Mouse (Mus musculus): ENCODE measurements around the gene Rtl6. TPM values are rescaled to one million over a fixed set of nuclear protein-coding genes. Genes with fewer than 3 reads are reported as not detected.

The Rtl6 gene
- polyA plus RNA-seq, 1 experiment from 2014 or later = 28.8 TPM

GRCm38 (mm10) chr15:84526921-84527320 lies 30.7 kb downstream of the Rtl6 start:
- H3K9ac ChIP-seq (ENCODE audit: low read length) = no peak overlapping the region
- H3K27ac ChIP-seq (ENCODE audit: low read depth, low read length) = no peak overlapping the region
- DNase-seq (ENCODE audit: low spot score) (no peak), ATAC-seq (no peak)
- H3K4me2 ChIP-seq (ENCODE audit: low read length) = no peak overlapping the region
- WGBS = 52% methylated on average over 14 of the region's 14 CpGs
- H3K9me3 ChIP-seq (replicated peaks; ENCODE audit: control insufficient read depth, low read length) = no peaks in the 10 kb centered on the region
- no peaks in the 10 kb centered on the region for H3K27me3 ChIP-seq (replicated peaks; ENCODE audit: control insufficient read depth, insufficient read depth, low read length)
- no peaks in the 10 kb centered on the region for H3K36me3 ChIP-seq (ENCODE audit: control insufficient read depth, insufficient read depth, low read length)
- H3K4me1 ChIP-seq (ENCODE audit: control insufficient read depth, insufficient read depth, low read length) = peaks cover 9% of the 10 kb centered on the region; the same call in 1 of the 2 replicates
- H3K4me3 ChIP-seq (ENCODE audit: low read depth, low read length) = no peak overlapping the region

- WGBS = 47% methylated on average over 5 of the region's 5 CpGs
These were observed 32.3 kb downstream of the Rtl6 start for GRCm38 (mm10) chr15:84525222-84525883.

GRCm38 (mm10) chr15:84522953-84523689 lies 34.5 kb downstream of the Rtl6 start:
- DNase-seq (ENCODE audit: low spot score) (no peak), ATAC-seq (no peak)
- Histone ChIP-seq H3K27ac (ENCODE audit: low read depth, low read length) (no peak overlapping the region), H3K27me3 (replicated peaks; ENCODE audit: control insufficient read depth, insufficient read depth, low read length) (no peaks in the 10 kb centered on the region), H3K4me3 (ENCODE audit: low read depth, low read length) (no peak overlapping the region), H3K4me2 (ENCODE audit: low read length) (no peak overlapping the region), H3K9me3 (replicated peaks; ENCODE audit: control insufficient read depth, low read length) (no peaks in the 10 kb centered on the region), H3K4me1 (ENCODE audit: control insufficient read depth, insufficient read depth, low read length) (peaks cover 14% of the 10 kb centered on the region), H3K36me3 (ENCODE audit: control insufficient read depth, insufficient read depth, low read length) (no peaks in the 10 kb centered on the region), H3K9ac (ENCODE audit: low read length) (no peak overlapping the region)
- WGBS = 91% methylated on average over 8 of the region's 8 CpGs

More at GRCm38 (mm10) chr15:84525222-84525883, 32.3 kb downstream of the Rtl6 start:
- H3K4me1 ChIP-seq (ENCODE audit: control insufficient read depth, insufficient read depth, low read length) = peaks cover 10% of the 10 kb centered on the region; the same call in 1 of the 2 replicates
- ATAC-seq (peak; percentile 58; the same call in 1 of the 2 replicates), DNase-seq (ENCODE audit: low spot score) (peak; percentile 54)
- H3K9ac ChIP-seq (ENCODE audit: low read length) = no peak overlapping the region
- no peak overlapping the region for H3K4me3 ChIP-seq (ENCODE audit: low read depth, low read length)
- no peak overlapping the region for H3K4me2 ChIP-seq (ENCODE audit: low read length)
- H3K36me3 ChIP-seq (ENCODE audit: control insufficient read depth, insufficient read depth, low read length) = no peaks in the 10 kb centered on the region
- H3K9me3 ChIP-seq (replicated peaks; ENCODE audit: control insufficient read depth, low read length) = no peaks in the 10 kb centered on the region
- no peaks in the 10 kb centered on the region for H3K27me3 ChIP-seq (replicated peaks; ENCODE audit: control insufficient read depth, insufficient read depth, low read length)
- H3K27ac ChIP-seq (ENCODE audit: low read depth, low read length) = no peak overlapping the region

DNA sequence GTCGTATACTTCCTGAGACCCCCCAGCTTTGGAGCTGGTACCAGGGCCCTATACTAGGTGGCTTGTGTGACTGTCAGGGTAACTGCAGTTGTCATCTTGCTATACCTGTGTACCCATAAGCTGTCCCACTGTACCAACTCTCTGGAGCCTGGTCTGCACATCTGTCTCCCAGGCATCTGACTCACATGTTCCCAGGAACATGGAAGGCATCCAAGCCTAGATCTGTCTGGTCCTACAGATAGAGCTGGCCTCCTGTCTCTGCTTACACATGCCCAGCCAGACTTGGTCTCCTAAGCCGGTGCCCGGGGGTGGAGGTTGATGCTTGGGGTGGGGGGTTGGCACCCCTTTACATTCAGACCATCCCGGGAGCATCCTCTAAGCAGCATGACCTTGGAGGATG lies 36.1 kb downstream of the Rtl6 start:
- DNase-seq (ENCODE audit: low spot score) (no peak), ATAC-seq (no peak)
- H3K9me3 ChIP-seq (replicated peaks; ENCODE audit: control insufficient read depth, low read length) = no peaks in the 10 kb centered on the region
- H3K4me1 ChIP-seq (ENCODE audit: control insufficient read depth, insufficient read depth, low read length) = peaks cover 12% of the 10 kb centered on the region
- 75% methylated on average over 4 of the region's 4 CpGs for WGBS
- no peak overlapping the region for H3K27ac ChIP-seq (ENCODE audit: low read depth, low read length)
- H3K4me3 ChIP-seq (ENCODE audit: low read depth, low read length) = no peak overlapping the region
- no peak overlapping the region for H3K4me2 ChIP-seq (ENCODE audit: low read length)
- no peaks in the 10 kb centered on the region for H3K27me3 ChIP-seq (replicated peaks; ENCODE audit: control insufficient read depth, insufficient read depth, low read length)
- H3K9ac ChIP-seq (ENCODE audit: low read length) = no peak overlapping the region
- H3K36me3 ChIP-seq (ENCODE audit: control insufficient read depth, insufficient read depth, low read length) = no peaks in the 10 kb centered on the region

DNA sequence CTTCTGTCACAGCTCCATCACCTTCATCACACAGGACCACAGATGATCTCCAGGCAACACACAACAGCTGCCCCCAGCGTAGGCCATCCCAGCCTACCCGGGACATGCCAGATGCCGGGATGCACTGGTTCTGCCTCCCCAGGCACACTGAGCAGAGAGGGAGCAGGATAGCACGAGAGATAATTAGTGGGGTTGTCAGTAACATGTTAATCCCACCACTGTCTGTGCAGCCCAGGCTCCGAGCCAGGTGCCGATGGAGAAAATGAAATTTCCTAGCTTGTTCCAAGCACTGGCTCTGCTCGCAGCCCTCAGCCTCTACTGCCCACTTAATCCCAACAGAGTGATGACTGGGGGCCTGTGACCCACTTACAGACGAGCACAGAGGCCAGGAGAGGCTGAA lies 39.1 kb downstream of the Rtl6 start:
- Histone ChIP-seq H3K9ac (ENCODE audit: low read length) (no peak overlapping the region), H3K9me3 (replicated peaks; ENCODE audit: control insufficient read depth, low read length) (no peaks in the 10 kb centered on the region), H3K4me2 (ENCODE audit: low read length) (no peak overlapping the region), H3K4me1 (ENCODE audit: control insufficient read depth, insufficient read depth, low read length) (peaks cover 12% of the 10 kb centered on the region), H3K27me3 (replicated peaks; ENCODE audit: control insufficient read depth, insufficient read depth, low read length) (no peaks in the 10 kb centered on the region), H3K27ac (ENCODE audit: low read depth, low read length) (no peak overlapping the region), H3K4me3 (ENCODE audit: low read depth, low read length) (no peak overlapping the region), H3K36me3 (ENCODE audit: control insufficient read depth, insufficient read depth, low read length) (no peaks in the 10 kb centered on the region)
- 30% methylated on average over 8 of the region's 8 CpGs for WGBS
- DNase-seq (ENCODE audit: low spot score) = peak; percentile 53
- 0 out of 2 replicates have a peak, but pooled peaks have one; percentile 18 for ATAC-seq

DNA sequence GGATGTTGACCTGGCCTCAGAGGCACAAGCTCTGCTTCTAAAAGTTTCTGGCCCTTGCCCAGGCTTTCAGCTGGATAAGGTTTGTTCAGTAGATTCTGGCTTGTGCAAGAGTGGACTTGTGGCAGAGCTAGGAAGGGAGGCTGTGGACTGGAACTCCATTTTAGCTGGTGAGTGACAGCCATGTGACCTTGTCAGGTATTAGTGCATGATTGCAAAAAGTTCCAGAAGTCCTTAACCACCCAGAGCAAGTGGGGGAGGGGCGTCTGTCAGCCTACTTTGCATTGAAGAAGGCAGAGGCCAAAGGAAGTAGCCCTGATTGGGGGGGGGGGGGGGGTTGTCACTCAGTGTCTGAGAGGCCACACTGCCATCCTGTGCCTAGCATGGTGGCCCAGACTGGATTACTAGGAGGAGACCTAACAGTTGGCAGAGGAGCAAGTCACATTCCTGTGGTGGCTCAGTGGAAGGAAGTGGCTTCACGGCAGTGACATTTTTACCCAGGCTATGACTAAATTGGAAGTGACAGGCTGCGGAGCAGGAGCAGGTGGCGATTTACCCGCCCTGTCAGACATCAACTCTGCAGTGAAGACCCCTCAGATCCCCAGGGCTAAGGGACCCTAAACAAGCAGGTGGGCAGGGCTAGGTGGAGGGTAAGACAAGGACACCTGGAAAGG lies 44.9 kb downstream of the Rtl6 start:
- DNase-seq (ENCODE audit: low spot score) = no peak
- H3K27me3 ChIP-seq (replicated peaks; ENCODE audit: control insufficient read depth, insufficient read depth, low read length) = no peaks in the 10 kb centered on the region
- no peak for ATAC-seq
- 70% methylated on average over 5 of the region's 5 CpGs for WGBS
- H3K9me3 ChIP-seq (replicated peaks; ENCODE audit: control insufficient read depth, low read length) = no peaks in the 10 kb centered on the region
- H3K36me3 ChIP-seq (ENCODE audit: control insufficient read depth, insufficient read depth, low read length) = no peaks in the 10 kb centered on the region
- no peak overlapping the region for H3K27ac ChIP-seq (ENCODE audit: low read depth, low read length)
- H3K4me3 ChIP-seq (ENCODE audit: low read depth, low read length) = no peak overlapping the region
- H3K4me1 ChIP-seq (ENCODE audit: control insufficient read depth, insufficient read depth, low read length) = peaks cover 22% of the 10 kb centered on the region
- H3K9ac ChIP-seq (ENCODE audit: low read length) = no peak overlapping the region
- no peak overlapping the region for H3K4me2 ChIP-seq (ENCODE audit: low read length)

- ATAC-seq = peak; percentile 33; the same call in 1 of the 2 replicates
- H3K4me2 ChIP-seq (ENCODE audit: low read length) = no peak overlapping the region
- H3K9ac ChIP-seq (ENCODE audit: low read length) = no peak overlapping the region
- peaks cover 26% of the 10 kb centered on the region for H3K4me1 ChIP-seq (ENCODE audit: control insufficient read depth, insufficient read depth, low read length)
- no peaks in the 10 kb centered on the region for H3K27me3 ChIP-seq (replicated peaks; ENCODE audit: control insufficient read depth, insufficient read depth, low read length)
- H3K9me3 ChIP-seq (replicated peaks; ENCODE audit: control insufficient read depth, low read length) = no peaks in the 10 kb centered on the region
- DNase-seq (ENCODE audit: low spot score) = peak; percentile 58
- no peaks in the 10 kb centered on the region for H3K36me3 ChIP-seq (ENCODE audit: control insufficient read depth, insufficient read depth, low read length)
- no peak overlapping the region for H3K4me3 ChIP-seq (ENCODE audit: low read depth, low read length)
- WGBS = 55% methylated on average over 16 of the region's 16 CpGs
- H3K27ac ChIP-seq (ENCODE audit: low read depth, low read length) = no peak overlapping the region; the same call in 1 of the 2 replicates
These were observed 47.6 kb downstream of the Rtl6 start for GRCm38 (mm10) chr15:84509981-84510380.

DNA sequence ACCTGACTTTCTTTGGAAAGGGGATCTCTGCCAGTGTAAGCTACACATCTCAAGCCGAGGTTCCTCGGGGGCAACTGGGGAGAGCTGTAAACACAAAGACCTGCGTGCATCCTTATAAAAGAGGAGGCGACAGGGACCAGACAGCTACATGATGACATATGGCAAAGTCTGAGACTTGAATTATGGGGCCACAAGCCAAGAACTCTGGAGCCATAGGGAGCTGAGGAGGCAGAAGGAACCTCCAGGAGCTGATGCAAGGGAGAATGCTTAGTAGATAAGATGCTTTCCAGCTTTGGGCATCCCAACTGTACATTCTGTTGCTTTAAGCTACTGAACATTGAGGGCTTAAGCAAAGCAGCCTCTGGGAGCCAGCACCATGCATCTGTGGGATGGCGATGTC lies 48.5 kb downstream of the Rtl6 start:
- Histone ChIP-seq H3K9me3 (replicated peaks; ENCODE audit: control insufficient read depth, low read length) (no peaks in the 10 kb centered on the region), H3K4me2 (ENCODE audit: low read length) (no peak overlapping the region), H3K4me3 (ENCODE audit: low read depth, low read length) (no peak overlapping the region), H3K36me3 (ENCODE audit: control insufficient read depth, insufficient read depth, low read length) (no peaks in the 10 kb centered on the region), H3K9ac (ENCODE audit: low read length) (no peak overlapping the region), H3K27ac (ENCODE audit: low read depth, low read length) (no peak overlapping the region; the same call in 1 of the 2 replicates), H3K4me1 (ENCODE audit: control insufficient read depth, insufficient read depth, low read length) (peaks cover 29% of the 10 kb centered on the region), H3K27me3 (replicated peaks; ENCODE audit: control insufficient read depth, insufficient read depth, low read length) (no peaks in the 10 kb centered on the region)
- DNase-seq (ENCODE audit: low spot score) = no peak
- no peak for ATAC-seq
- WGBS = 54% methylated on average over 5 of the region's 5 CpGs

Measured in forebrain, embryonic 14.5 days (tissue).